Mouse (Mus musculus): ENCODE data around the gene Pdlim3.

- no peak for TF ChIP-seq POLR2A (IDR thresholded peaks at IDR 0.05; ENCODE audit: control insufficient read depth, extremely low read depth, insufficient read depth, low read length, poor library complexity)
- TF ChIP-seq CTCF (IDR thresholded peaks at IDR 0.05; ENCODE audit: borderline replicate concordance, control insufficient read depth, extremely low read depth, insufficient read depth, low read length, poor library complexity): no peak
Observed at GRCm38 (mm10) chr8:45946283-45946682, 61.0 kb downstream of the Pdlim3 start.

Measured in thymus, adult 2 months (tissue).